Mouse (Mus musculus) limb, embryonic 10.5 days (tissue): ENCODE measurements around the gene Tfb2m. TPM values are rescaled to one million over a fixed set of nuclear protein-coding genes. Genes with fewer than 3 reads are reported as not detected.

Source experiments
- DNase-seq: peaks from one replicate; pipeline ENCODE4 v3.0.0-alpha.2; 2017; ENCODE audit warnings: low spot score
- H3K27ac ChIP-seq: fragments of 300-500 bp; sonication (generic); 2 replicates; pipeline ENCODE4 v1.5.1; 2016; ENCODE audit warnings: mild to moderate bottlenecking
- H3K27me3 ChIP-seq: fragments of 300-500 bp; sonication (generic); 2 replicates; pipeline ENCODE4 v1.6.1; 2016; ENCODE audit warnings: low read depth, mild to moderate bottlenecking; ENCODE audit not compliant: poor library complexity, severe bottlenecking
- H3K36me3 ChIP-seq: fragments of 300-500 bp; sonication (generic); 2 replicates; pipeline ENCODE4 v1.6.1; 2016; ENCODE audit warnings: mild to moderate bottlenecking, moderate library complexity
- H3K4me1 ChIP-seq: fragments of 300-500 bp; sonication (generic); 2 replicates; pipeline ENCODE4 v1.6.1; 2016
- H3K4me3 ChIP-seq: fragments of 300-500 bp; sonication (generic); 2 replicates; pipeline ENCODE4 v1.5.1; 2016; ENCODE audit warnings: mild to moderate bottlenecking, moderate library complexity
- H3K9me3 ChIP-seq: fragments of 300-500 bp; sonication (generic); replicated peaks from 2 replicates; pipeline ENCODE4 v1.6.1; 2016; ENCODE audit warnings: mild to moderate bottlenecking
- WGBS: fragments of 180-500 bp; shearing (Covaris S2); methylation state at CpG from one replicate; pipeline ENCODE4 v1.1.7; 2016; 5-methylcytosine and 5-hydroxymethylcytosine counted together
- polyA plus RNA-seq: library from polyadenylated mRNA; unstranded; fragments of >200 nt; fragmentation: Nextera tagmentation; extraction: Ambion mirVana; gene quantifications from 2 replicates; pipeline ENCODE4 v1.2.1, GENCODE M21; 2016

Gene Tfb2m
- polyA plus RNA-seq, 1 experiment from 2014 or later: 25.5 TPM

DNA sequence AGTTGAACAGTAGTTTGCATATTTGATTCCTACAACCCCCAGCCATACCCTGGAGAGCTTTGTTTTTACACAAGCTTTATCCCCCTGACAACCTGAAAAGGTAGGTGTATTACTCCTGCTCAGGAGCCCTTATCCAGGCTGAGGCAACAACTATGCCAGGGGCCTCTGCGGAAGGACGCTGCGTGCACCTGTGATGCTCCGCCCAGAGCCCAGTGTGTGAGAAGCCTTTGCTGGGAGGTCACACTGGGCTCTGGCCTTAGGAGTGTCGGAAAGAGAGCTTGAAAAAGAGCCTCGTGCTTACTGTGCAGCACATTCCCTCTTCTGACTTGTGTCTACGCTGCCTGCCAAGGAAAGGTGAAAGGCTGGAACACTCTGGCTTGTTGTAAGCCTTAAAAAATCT, 6.7 kb upstream of the Tfb2m start:
- H3K36me3 ChIP-seq: no peaks in the 10 kb centered on the region
- H3K4me1 ChIP-seq: peaks cover 5% of the 10 kb centered on the region; the same call in 1 of the 2 replicates
- no peaks in the 10 kb centered on the region for H3K9me3 ChIP-seq
- no peak overlapping the region for H3K4me3 ChIP-seq
- WGBS: 59% methylated on average over 7 of the region's 7 CpGs
- DNase-seq: no peak
- H3K27ac ChIP-seq: no peak overlapping the region
- no peaks in the 10 kb centered on the region for H3K27me3 ChIP-seq

DNA sequence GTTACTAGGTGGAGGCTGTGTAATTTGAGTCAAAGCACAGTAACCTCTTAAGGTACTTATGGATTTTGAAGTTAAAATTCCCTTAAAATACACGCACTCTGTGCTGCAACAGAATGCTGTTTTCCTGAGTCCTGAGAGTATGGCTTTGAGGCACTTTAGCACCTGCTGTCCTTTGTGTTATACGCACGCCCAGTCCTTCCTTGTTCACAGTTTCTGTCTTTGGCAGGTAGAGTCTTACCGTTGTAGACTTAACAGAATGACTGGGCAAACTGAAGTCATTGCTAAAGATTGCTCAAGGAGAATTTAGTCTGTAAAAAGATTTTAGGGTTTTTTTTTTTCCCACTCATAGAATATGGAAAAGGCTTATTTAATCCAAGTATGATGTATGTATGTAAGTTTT, 5.9 kb upstream of the Tfb2m start:
- H3K27me3 ChIP-seq: no peaks in the 10 kb centered on the region
- H3K36me3 ChIP-seq: no peaks in the 10 kb centered on the region
- peaks cover 11% of the 10 kb centered on the region for H3K4me1 ChIP-seq
- 87% methylated on average over 4 of the region's 4 CpGs for WGBS
- no peak overlapping the region for H3K4me3 ChIP-seq
- H3K27ac ChIP-seq: no peak overlapping the region
- H3K9me3 ChIP-seq: no peaks in the 10 kb centered on the region
- no peak for DNase-seq

DNA sequence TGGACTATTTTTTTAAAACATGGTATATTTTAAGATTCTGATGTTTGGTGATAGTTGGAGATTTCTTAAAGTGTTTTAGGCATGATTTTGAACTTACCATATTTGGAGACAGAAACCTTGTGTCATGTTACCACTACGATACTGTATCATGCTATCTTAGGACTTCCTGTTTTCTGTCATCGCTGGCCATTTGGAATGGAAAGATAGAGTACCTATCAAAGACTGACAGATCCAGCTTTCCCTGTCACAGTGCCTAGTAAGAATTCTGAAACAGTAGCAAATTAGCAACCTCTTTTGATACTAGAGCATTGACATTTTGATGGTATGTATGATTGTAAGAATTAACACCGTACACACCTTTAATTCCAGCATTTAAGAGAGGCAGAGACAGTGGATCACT, 5.3 kb upstream of the Tfb2m start:
- 91% methylated on average over 3 of the region's 3 CpGs for WGBS
- H3K27me3 ChIP-seq: no peaks in the 10 kb centered on the region

DNA sequence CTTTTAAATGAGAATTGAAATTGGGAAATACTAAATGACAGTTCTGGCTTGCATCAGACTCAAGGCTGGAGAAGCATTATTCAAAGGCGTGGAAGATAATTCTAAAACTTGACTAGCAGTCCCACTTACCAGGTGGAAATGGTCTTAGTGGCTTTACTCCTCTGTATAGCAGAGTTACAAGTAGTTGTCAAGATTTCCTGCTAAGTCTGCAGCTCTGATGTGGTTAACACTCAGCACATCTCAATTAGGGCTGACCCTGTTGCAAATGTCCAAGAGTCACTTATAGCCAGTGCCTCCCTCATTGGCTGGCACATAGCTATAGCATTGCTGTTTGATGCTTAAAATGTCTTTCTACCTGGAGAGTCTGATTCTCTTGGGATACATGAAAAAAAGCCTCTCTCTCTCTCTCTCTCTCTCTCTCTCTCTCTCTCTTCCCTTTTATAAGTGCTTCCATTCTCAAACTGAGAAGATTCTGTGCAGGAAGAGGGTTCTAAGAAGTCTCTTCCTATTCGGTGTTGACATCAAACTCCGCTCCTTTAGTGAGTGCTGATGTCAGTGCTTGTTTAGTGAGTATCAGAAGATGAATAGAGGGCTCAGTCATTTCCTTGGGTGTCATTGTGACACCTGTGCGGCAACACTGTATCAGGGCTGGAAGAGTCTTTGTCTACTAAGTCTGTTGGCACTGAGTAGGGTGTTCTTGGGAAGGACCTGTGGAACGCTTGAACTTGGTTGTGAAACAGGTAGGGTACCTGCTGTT, 3.1 kb upstream of the Tfb2m start:
- no peaks in the 10 kb centered on the region for H3K9me3 ChIP-seq
- no peaks in the 10 kb centered on the region for H3K27me3 ChIP-seq
- H3K4me1 ChIP-seq: peaks cover 18% of the 10 kb centered on the region
- H3K4me3 ChIP-seq: no peak overlapping the region
- no peaks in the 10 kb centered on the region for H3K36me3 ChIP-seq
- no peak overlapping the region for H3K27ac ChIP-seq
- WGBS: 95% methylated on average over 5 of the region's 5 CpGs
- no peak for DNase-seq

More for the DNA sequence above, 5.3 kb upstream of the Tfb2m start:
- H3K4me3 ChIP-seq: no peak overlapping the region
- no peak for DNase-seq
- peaks cover 11% of the 10 kb centered on the region for H3K4me1 ChIP-seq
- H3K27ac ChIP-seq: no peak overlapping the region
- H3K36me3 ChIP-seq: no peaks in the 10 kb centered on the region
- H3K9me3 ChIP-seq: no peaks in the 10 kb centered on the region

DNA sequence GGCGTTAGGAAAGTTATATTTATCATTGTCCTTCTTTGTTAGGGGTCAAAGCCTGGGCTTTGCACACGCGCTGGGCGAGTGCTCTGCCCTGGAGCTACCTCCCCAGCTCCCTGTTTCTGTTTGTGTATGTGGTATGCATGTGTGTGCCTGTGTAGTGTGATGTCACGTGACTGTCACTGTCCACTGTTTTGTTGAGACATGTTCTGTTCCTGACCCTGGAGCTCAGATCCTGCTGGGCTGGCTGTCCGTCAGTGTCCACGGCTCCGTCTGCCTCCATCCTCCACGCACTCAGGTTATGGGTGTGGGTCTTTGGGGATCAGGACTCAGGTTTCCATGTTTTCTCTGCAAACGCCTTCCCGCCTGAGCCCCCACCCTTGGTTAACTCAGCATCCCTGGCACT, 2.2 kb upstream of the Tfb2m start:
- no peaks in the 10 kb centered on the region for H3K9me3 ChIP-seq
- no peak for DNase-seq
- peaks cover 18% of the 10 kb centered on the region for H3K4me1 ChIP-seq
- no peak overlapping the region for H3K4me3 ChIP-seq
- 0 out of 2 replicates have a peak, but pooled peaks cover 4% of the 10 kb centered on the region for H3K36me3 ChIP-seq
- 77% methylated on average over 11 of the region's 11 CpGs for WGBS
- H3K27me3 ChIP-seq: no peaks in the 10 kb centered on the region
- no peak overlapping the region for H3K27ac ChIP-seq

DNA sequence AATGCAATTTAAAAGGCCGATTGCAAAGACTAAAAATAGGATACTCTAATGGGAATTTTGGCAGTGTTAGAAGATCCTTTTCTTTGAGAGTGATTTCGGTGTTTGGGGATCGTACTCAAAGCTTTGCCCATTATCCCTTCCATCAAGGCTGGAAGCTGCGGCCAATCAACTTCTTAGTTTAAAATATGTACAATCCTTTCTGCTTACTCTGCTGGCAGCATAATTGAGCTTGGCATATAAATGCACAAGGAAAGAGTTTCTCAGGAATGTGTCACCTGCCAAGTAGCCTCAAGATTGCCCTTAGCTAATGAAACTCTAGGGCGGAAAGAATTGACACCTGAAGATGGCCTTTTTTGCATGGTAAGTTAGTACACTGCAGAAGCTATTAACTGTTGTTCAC, 1.1 kb upstream of the Tfb2m start:
- Histone ChIP-seq H3K36me3 (peaks cover 8% of the 10 kb centered on the region; the same call in 1 of the 2 replicates), H3K27me3 (no peaks in the 10 kb centered on the region), H3K27ac (0 out of 2 replicates have a peak overlapping the region, but pooled peaks have one; percentile 90), H3K4me3 (peak overlapping the region; percentile 80), H3K4me1 (peaks cover 18% of the 10 kb centered on the region), H3K9me3 (no peaks in the 10 kb centered on the region)
- DNase-seq: no peak
- WGBS: 24% methylated on average over 5 of the region's 5 CpGs

DNA sequence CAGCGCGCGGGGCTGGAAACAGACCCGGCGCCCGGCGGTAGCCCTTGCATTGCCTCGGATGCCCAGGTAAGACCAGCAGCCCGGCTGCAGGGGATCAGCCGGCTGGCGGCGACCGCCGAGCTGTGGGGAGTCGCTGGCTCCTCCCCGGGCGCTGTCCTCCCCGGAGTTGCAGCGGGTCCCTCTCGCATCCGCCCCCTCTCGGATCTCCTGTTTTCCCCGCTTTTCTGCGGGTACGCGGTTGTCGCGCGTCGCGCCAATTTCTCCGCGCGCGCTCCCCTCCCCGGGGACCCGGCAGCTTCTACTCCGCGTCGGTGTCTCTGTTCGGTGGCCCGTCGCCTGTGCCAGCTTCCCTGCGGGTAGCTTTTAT, 467 bp upstream of the Tfb2m start:
- Histone ChIP-seq H3K9me3 (no peaks in the 10 kb centered on the region), H3K4me1 (peaks cover 18% of the 10 kb centered on the region), H3K27me3 (no peaks in the 10 kb centered on the region), H3K27ac (peak overlapping the region; percentile 90), H3K36me3 (peaks cover 9% of the 10 kb centered on the region), H3K4me3 (peak overlapping the region; percentile 80)
- WGBS: under 1% methylated on average over 44 of the region's 44 CpGs
- no peak for DNase-seq

DNA sequence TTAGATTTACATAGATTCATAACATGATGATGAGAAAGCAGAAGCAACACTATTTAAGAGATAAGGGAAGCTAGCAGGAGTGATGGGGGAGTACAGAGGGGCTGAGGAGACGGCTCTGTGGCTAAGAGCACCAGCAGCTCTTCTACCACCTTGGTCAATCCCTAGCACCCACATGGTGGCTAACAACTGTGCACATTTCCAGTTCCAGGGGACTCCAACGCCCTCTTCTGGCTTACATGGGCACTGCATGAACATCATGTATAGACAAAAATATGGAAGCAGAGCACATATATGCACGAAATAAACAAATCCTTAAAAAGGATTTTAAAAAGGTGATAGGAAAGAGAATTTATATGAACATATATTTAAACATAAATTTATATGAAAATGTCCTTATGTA, 4.6 kb downstream of the Tfb2m start:
- Histone ChIP-seq H3K9me3 (no peaks in the 10 kb centered on the region), H3K27ac (no peak overlapping the region), H3K4me3 (no peak overlapping the region), H3K4me1 (peaks cover 11% of the 10 kb centered on the region), H3K36me3 (peaks cover 42% of the 10 kb centered on the region), H3K27me3 (no peaks in the 10 kb centered on the region)
- no peak for DNase-seq
- 59% methylated on average over 3 of the region's 3 CpGs for WGBS

DNA sequence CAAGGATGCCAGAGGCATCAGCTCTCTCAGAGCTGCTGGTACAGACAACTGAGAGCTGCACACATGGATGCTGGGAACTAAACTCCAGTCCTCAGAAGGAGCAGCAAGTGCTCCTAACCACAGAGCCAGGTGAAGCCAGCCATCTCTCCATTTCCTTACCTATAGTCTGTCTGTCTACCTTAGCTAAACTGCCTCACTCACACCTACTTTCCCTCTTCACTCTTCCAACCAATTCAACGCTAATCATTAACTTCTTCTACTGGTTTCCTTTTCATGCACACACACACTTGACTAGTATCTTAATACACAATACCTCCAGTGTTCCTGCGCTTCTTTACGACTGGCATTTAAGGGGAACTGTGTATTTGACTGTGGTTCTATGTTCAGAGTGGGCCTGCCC, 6.2 kb downstream of the Tfb2m start:
- no peak overlapping the region for H3K27ac ChIP-seq
- H3K27me3 ChIP-seq: no peaks in the 10 kb centered on the region
- no peaks in the 10 kb centered on the region for H3K9me3 ChIP-seq
- H3K36me3 ChIP-seq: peaks cover 49% of the 10 kb centered on the region
- H3K4me3 ChIP-seq: no peak overlapping the region
- DNase-seq: no peak
- WGBS: 96% methylated on average over 3 of the region's 3 CpGs
- H3K4me1 ChIP-seq: peaks cover 4% of the 10 kb centered on the region

DNA sequence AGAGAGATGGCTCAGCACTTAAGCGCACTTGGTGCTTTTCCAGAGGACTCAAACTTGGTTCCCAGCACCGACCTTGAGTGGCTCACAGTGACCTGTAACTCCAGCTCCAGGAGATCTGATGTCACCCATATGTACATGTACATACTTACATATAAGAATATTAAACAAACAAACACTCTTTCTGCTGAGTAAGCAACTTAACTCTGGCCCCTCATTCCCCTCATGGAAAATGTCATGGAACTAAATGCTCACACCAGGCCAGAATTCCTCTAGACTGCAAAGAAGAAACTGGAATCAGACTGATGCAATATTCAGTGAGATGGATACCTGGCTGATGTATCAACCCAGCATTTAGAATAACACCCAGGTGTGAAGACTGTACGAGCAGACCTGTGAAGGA, 7.0 kb downstream of the Tfb2m start:
- Histone ChIP-seq H3K27me3 (no peaks in the 10 kb centered on the region), H3K9me3 (no peaks in the 10 kb centered on the region), H3K4me3 (no peak overlapping the region), H3K4me1 (peaks cover 3% of the 10 kb centered on the region; the same call in 1 of the 2 replicates), H3K36me3 (peaks cover 56% of the 10 kb centered on the region), H3K27ac (no peak overlapping the region)
- 94% methylated on average over 3 of the region's 3 CpGs for WGBS
- DNase-seq: no peak

DNA sequence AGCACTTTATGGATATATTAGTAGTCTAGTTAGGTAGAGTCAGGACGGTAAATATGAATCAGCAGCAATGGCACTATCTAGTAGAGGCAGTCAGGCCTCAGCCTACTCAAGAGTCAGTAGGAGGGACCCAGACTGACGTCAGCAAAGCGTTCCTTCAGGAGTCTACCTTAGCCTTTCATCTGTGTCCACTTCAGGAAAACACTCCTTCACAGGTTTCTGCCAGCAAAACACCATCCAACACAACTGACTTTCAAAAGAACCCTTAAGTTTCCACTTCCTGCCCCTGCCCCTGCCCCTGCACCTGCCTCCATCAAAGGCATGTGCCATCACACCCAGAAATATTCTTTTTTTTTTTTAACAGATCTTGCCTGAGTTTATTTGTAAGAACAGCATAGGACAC, 26.2 kb downstream of the Tfb2m start:
- no peaks in the 10 kb centered on the region for H3K36me3 ChIP-seq
- H3K4me1 ChIP-seq: peaks cover 9% of the 10 kb centered on the region
- WGBS: 85% methylated on average over 3 of the region's 3 CpGs
- H3K27ac ChIP-seq: no peak overlapping the region
- no peaks in the 10 kb centered on the region for H3K9me3 ChIP-seq
- no peaks in the 10 kb centered on the region for H3K27me3 ChIP-seq
- no peak for DNase-seq
- no peak overlapping the region for H3K4me3 ChIP-seq

DNA sequence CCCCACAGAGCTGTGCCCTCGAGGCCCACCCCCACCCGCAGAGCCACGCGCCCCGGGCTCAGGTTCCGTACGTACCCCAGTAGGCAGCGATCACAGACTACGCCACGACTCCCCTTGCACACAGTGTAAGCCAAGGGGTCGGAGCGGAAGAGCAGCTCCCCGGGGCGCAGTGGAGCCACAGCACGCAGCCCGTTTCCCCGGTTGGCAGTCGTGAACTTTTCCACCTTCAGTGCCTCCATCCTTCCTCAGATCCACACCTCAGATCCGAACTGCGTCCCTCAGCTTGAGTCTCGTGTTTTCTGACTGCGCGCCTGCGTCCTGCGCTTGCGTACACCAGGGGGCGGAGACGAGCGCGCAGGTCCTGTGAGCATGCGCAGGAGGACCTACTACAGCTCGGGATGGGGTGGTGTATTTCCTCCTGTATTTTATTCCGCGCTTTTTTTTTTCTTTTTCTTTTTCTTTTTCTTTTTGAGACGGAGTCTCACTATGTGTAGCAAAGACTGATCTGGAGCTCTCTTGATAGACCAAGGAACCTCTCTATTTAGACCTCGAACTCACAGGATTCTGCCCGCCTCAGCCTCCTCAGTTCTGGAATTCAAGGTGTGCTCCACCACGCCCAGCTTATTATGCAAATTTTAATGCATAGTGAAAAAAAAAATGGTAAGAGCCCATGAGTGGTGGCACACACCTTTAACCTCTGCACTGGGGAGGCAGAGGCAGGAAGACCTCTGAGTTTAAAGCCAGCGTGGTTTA, 28.2 kb downstream of the Tfb2m start, which contains the start of gene Smyd3:
TSS of gene Smyd3 (minus strand) at position 329 of the 753 bp plus-strand sequence.
- Histone ChIP-seq H3K27ac (peak within 1 kb of the TSS; percentile 84), H3K27me3 (no peaks in the 10 kb centered on the region), H3K9me3 (no peaks in the 10 kb centered on the region), H3K36me3 (no peaks in the 10 kb centered on the region), H3K4me1 (peaks cover 9% of the 10 kb centered on the region), H3K4me3 (peak within 1 kb of the TSS; percentile 82)
- peak; percentile 86 for DNase-seq
- WGBS: 6% methylated on average over 39 of the region's 39 CpGs
